Mouse (Mus musculus) megakaryocyte progenitor cell, adult 5-6 weeks (primary cell): ENCODE results near the gene Ccp110. TPM values are rescaled to one million over a fixed set of nuclear protein-coding genes. Genes with fewer than 3 reads are reported as not detected.

ENCODE experiments used
- ATAC-seq: replicated peaks from 2 replicates; pipeline ENCODE4 v1.8.0; 2016; ENCODE audit warnings: mild to moderate bottlenecking, moderate TSS enrichment, inconsistent platforms; ENCODE audit not compliant: poor library complexity
- total RNA-seq, 2 experiments: library from RNA; stranded (forward) in 1 of 2; stranded (reverse) in 1 of 2; fragments of 157-497, 149-512 nt in 1 of 2; fragments of 200-1000 nt in 1 of 2; gene quantifications; 2 replicates each; pipeline versions ENCODE4 v1.2.3 to v1.2.4; 2015 to 2017

The Ccp110 gene
- total RNA-seq (2015) (24.0 and 25.0 TPM in 2 replicates), total RNA-seq (2017) (16.2 and 20.2 TPM in 2 replicates)

DNA sequence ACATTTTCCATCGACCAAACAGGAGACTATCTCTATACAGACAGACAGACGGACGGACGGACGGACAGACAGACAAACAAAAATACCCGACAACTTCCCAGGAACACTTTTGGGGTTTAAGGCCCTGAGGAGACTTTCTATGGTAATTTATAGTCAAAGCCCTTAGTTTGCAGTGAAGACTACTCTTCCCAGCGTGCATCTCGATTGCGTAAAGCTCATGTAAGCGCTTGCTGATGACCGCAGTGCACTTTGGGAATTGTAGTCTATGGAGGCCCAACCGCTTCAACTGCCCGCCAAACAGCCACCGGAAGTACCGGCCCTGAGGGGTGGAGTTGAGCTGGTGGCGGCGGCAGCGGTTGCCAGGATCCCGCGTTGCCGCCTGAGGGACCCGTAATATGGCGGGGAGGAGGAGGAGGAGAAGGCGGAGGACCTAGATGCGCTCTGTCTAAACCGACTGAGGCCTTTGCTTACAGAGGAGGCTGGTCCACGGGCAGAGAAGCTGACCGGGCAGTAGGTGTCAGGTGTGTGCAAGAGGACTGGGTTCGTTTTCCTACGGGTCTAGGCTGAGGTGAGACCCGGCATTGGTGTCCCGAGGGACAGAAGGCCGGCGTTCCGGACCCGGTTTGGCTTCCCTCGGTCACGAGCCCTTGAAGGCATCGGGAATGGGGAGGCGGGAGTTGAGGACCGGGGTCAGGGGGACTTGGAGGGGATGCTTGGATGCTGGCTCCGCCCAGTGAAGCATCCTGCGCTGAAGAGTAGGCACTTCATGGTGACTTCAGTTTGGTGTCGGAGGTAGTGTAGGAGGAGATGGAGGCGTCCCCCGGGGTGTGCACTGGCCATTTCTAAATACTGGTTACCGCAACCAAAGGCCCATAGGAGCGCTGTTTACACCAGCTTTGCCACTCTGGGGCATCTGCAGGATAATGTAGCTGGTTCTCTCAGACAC is at the start of gene Ccp110:
Ccp110 (plus strand) TSS at position 325 of the 946 bp plus-strand sequence.
- peak; percentile 98 for ATAC-seq

DNA sequence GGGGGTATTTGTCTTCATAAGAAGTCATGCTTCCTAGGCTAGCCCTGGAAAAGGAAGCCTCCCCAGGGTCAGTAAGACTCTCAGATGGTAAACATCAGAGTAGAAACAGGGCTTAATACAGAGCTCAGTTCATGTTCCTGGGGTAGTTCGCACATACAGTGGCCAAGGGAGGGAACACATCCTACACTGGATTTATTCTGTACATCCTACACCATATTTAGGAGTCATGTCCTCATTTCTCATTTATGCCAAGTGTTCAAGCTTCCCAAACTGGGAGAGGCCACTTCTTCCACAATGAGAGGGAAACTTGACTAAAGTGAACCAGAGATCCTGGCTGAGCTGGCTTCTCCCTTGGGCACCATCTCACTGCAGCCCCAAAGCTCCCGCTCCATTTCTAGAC is 44.6 kb upstream of the Ccp110 start:
- ATAC-seq, result no peak

DNA sequence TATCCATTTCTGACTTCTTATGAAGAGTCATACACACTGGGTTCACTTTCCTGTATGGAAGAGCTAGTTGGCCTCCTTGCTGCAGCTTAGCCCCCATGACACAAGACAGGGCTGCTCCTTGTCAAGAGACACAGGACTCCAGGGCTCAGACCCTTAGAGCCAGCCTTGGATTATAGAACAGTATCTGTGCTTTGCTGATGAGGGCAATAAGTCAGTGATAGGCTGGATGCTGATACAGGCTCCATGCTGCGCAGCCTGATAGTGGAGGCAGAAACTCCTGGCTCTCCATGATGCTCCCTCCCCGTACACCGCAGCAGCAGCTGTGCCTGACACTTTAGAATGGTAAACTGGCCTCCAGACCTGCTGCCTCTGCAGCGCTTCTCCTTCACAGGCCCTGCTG is 42.2 kb upstream of the Ccp110 start:
- ATAC-seq, result no peak

DNA sequence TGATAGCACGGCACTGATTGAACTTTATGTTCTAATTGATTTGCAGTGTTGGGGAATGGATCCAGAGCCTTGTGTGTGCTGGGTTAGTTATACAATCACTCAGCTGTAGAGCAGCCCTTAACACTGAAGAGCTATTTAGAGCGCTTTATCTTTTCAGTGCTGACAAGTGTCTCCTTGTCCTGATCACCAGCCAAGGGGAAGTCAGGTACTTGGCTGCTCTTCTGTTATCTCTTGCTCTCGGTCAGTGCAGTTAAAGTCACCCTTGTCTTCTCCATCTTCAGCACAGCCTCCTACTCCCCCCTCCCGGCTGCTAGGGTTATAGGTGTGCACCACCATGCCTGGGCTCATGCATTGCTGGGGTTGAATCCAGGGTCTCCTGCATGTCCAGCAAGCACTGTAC is 35.5 kb upstream of the Ccp110 start:
- no peak for ATAC-seq

DNA sequence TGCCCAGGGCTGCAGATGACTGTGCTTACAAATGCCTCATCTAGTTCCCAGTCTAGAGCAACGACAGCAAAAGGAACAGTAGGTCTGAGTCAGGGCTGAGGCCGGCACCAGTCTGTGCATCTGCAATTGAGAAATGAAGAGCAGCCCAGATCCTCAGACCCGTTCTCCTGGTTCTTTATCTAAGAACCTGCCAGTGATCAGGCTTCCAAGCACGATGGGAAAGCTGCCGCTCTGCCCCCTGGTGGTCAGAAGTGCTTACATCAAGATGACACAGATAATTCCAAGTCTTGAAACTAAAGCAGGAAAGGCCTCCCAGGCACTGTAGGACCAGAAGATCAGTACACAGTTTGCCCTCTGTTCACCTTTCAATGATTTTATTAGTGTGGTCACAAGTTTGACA is 24.2 kb upstream of the Ccp110 start:
- peak; percentile 94 for ATAC-seq

DNA sequence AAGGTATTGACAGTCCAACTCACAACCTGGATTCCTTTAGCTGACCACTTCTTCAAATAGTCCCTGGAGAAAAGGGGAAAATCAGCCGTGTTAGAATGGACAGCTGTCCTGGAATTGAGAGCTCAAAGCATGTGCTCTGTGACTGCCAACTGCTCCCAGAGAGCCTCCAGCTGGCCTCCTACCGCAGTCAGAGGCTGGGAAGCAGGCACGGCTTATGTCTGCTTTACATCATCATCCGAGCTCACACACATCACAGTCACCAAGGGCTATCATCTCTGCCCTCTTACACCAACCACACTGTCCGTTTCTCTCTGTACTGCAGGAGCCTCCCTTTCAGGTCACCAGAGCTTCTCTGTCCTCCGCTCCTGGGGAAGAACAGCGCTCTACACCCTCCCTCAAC is 23.3 kb upstream of the Ccp110 start:
- no peak for ATAC-seq

DNA sequence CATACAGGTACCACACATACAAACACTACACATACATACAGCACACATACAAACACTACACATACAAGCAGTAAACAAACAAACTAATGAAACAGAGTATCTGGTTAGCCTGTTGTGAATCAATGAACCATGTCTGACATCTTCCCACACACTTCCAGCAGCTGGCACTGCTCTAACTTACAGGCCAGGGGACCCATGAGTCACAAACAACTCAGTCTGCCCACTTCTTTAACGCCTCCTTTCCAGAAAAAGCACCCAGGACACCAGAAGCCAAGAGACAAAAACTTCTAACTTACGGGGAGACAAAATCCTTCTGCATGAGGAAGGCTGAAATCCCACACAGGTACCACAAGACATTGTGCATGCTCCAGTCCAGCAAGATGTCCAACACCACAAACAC is 21.1 kb upstream of the Ccp110 start:
- ATAC-seq, result no peak

DNA sequence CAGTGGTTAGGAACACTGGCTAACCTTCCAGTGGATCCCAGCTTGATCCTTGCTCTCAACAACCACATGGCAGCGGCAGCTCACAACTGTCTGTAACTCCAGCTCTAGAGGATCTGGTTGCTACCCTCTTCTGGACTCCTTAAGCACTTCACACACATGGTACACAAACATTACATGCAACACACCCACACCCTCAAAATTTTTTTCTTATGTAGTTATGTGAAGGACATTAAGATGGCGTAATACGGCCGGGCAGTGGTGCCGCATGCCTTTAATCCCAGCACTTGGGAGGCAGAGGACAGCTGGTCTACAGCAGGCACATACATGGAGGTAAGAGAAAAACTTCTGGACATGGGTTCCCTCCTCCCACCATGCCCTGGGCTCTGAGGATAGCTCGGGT is 16.2 kb upstream of the Ccp110 start:
- no peak for ATAC-seq

DNA sequence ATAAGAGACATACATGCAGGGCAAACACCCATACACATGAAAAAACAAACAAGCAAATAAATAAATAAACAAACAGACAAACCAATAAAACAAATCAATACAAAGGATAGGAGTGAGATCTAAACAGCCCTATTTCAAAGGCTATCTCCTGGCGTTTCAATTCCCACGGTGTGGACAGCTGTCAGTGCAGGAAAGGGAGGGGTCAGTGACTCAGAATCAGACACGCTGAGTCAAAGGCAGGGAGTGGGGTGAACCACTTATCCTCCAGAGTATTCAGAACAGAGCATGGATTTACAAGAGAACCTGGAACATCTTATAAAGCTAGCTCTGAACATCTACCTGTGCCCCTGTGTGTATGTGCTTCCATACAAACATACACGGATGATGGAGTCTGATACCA is 15.2 kb upstream of the Ccp110 start:
- ATAC-seq, result no peak

DNA sequence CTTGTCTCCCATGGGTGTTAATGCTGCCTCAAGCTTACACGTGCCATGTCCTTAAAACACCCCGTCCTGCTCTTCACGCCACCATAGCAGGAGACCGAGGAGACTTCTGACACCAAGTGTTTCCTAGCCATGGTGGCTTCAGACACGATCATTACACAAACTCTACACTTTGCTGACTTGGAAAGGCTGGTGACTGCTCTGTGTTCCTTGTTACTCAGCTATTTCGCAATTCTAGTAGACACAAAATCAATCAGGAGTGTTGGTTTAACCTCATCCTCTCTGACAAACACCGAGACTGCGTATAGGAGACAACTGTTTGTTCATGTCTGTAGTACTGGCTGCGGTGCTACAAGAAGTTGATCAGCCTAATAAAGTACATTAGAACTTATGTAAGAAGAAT is 13.5 kb upstream of the Ccp110 start:
- ATAC-seq, result peak; percentile 43

DNA sequence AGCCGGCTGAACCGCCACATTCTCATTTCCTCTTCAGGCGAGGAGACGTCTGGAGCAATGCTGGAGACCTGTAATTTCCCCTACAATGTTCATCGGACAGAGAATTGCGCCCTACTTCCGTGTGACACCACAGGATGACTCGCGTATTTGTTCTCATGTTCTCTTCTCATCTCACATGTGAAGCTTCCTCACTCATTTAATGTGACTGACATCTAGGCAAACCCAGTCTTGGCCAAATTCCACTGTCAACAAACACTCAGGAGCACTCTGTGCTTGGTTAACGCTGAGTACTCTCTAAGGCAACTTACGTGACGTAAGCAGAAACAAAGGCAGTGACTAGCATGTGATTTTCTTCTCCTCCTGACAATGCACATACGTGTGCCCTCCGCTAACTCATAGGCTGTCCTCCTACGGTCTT is 9.2 kb upstream of the Ccp110 start:
- peak; percentile 63 for ATAC-seq

DNA sequence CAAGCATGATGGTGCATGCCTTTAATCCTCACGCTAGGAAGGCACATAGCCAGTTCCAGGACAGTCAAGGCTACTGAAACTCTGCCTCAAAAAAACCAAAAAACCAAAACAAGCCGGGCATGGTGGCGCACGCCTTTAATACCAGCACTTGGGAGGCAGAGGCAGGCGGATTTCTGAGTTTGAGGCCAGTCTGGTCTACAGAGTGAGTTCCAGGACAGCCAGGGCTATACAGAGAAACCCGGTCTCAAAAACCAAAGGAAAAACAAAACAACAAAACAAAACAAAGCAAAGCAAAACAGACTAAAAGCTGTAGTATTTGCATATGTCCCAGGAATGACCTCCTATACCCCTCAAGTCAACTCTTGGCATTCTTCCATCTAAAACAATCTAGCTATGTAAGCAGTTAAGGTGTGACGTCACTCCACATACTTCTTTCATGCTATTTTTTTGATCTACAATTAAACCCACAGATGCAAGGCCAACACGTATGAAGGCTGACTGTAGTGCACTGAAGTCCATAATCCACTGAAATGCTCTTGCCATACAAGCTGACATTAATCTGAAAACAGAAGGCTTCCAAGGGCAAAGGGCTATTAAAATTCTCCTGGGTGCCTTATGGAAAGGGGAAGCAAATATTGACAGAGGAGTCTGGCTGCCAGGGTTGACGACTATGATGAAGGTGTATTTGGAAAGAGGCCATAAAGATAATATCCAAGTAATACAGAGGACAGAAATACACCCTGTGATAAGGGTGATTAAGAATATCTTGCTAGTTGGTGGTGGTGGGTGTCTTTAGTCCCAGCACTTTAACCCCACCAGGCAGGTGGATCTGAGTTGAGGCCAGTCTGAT is 8.1 kb upstream of the Ccp110 start:
- no peak for ATAC-seq

DNA sequence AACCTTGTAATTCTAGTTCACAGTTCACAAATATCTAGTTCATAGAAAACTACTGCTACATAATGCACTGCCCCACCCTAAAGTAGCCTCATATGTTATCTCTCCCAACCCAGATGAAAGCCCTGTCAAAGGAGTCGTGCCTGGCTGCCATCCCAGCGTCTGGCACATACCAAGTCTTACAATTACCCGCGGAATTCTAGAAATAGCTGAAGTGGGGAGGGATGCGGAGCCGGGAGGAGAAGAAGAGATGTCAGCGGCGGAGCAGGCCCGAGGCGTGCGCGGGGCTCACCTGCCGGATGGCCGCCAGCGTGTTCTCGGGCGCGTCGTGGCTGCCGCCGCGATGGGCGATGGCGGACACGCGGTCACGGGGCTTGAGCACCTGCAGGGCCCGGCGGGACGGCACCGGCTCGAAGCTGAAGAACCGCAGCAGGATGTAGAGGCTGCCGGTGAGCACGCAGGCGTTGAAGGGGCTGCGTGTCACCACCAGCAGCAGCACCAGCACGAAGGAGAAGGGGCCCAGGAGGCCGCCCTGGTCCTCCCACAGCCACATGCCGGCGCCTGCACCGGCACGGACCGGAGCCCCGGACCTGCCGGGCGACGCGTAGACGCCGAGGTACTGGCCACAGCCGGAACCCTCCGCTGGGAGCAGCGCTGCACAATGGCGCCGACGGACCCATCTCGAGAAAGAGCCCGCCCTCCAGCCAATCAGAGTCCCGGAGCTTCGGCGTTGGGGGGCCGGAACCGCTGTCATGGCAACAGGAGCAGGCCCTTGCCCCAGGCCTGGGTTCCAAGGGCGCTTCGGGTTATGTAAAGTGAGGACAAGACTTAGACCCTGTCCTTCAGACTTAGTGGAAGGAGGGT is 7.0 kb upstream of the Ccp110 start, which contains the start of gene Gde1:
Gde1 (minus strand) TSS at position 678 of the 861 bp plus-strand sequence.
- peak; percentile 79 for ATAC-seq

DNA sequence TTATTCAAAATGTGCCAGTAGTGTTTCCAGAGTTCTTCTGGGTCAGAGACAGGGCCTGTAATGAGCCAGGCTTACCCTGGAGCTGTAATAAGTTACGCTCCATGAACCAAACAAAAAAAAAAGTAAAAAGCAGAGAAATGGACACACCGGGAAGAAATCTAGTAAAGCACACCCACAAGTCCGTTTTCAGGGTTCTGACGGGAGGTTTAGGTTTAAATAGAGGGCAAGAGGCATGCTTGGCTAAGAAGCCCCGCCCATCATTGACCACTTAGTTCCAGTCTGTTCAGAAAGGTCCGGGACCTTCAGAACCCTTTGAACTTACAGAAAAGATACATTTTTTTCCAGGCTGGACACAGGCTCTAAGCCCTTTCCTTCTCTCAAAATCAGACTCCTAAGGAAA is 6.3 kb upstream of the Ccp110 start:
- ATAC-seq, result no peak

DNA sequence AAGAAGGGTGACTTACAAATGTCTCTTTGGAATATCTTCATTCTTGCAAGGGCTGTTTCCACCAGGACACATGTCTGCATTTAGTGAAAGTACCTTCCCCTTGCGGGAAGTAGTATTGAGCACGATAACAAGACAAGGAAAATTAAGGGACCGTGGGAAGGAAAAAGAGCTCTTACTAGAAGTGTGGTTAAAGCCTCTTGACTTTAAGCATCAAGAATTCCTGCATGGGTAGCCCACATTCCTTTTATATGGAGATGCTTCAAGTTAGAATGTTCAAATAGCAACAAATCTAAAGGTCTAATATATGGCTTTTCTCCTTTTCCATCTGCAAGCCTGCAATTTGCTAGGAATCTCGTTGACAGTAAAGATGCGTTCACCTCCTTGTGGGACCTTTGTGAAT is 5.9 kb upstream of the Ccp110 start:
- ATAC-seq, result no peak

DNA sequence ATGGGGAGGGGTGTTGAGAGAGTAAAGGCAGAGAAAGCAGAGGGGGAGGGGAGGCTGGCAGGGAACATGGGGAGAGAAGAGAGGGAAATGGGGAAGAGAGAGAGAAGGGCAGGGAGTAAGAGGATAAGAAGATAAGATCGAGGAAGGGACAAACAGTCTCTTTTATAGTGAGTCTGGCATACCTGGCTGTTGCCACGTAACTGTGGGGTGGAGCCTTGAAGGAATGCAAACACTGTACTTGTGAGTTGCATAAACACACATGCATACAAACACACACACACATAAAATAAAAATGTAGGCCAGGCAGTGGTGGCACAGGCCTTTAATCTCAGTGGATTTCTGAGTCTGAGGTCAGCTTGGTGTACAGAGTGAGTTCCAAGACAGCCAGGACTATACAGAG is 5.1 kb upstream of the Ccp110 start:
- no peak for ATAC-seq

DNA sequence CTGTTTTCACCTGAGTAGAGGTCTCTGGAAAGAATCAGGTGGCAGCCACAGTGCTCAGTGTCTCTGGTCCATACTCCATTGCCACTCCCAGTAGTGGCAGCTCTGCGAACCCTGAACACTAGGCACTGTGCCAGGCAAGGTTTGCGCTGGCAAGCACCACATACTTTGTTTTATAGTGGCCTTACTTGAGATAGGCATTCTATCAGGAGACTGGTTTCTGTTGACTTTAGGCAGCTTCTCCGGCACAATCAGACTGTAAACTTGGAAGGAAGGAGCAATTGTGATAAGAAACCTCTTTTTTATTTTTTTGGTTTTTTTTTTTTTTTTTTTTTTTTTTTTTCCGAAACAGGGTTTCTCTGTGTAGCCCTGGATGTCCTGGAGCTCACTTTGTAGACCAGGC is 4.3 kb upstream of the Ccp110 start:
- peak; percentile 9 for ATAC-seq

DNA sequence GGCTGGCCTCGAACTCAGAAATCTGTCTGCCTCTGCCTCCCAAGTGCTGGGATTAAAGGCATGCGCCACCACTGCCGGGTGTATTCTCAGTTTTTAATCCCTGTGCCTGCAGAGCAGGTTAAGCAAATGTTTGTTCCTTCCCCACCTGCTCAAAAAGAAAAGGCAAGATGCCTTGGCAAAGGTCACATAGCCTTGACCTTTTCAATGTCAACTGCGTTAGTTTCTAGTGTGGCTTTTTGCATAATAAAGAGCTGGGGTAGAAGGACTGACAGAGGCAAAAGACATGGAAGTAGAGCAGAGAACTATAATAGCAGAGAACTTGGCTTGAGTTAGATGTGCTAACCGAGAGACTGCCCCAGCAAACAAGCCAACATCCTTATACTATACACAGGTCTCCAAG is 1.6 kb upstream of the Ccp110 start:
- ATAC-seq, result no peak

DNA sequence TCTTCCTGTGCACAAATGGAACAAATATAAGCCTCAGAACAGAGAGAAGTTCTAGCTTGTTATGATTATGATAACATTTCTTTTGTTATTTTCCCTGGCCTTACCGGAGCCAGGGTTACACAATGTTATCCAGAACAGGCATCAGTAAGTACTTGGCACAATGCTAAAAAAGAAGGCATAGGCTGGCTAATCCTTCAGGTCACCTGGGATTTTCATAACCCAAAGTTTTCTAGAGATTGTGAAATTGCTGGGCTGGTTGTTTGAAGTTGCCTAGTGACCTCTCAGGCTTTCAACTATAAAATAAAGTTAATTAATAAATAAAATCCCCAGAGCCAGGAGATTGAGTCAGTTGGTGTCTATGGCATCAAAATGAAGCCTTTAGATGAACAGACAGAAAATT is 2.5 kb downstream of the Ccp110 start:
- ATAC-seq, result no peak

DNA sequence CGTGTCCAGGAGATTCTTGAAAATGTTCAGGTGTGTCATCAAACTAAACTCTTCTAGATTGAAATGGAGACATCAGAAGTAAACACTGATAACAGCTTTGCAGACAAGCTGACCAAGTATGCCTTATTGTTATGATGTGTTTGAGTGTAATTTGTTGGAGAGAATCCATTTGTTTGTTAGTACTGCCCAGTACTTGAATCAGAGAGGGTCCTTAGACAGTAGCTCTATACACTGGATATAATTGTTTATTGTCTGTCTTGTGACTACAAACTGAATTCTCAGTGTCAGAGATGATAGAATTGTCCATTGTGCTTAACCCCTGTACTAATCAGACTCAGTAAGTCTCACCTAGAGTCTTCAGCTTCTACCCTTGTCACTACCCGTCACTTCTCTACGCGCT is 5.7 kb downstream of the Ccp110 start:
- ATAC-seq, result no peak

DNA sequence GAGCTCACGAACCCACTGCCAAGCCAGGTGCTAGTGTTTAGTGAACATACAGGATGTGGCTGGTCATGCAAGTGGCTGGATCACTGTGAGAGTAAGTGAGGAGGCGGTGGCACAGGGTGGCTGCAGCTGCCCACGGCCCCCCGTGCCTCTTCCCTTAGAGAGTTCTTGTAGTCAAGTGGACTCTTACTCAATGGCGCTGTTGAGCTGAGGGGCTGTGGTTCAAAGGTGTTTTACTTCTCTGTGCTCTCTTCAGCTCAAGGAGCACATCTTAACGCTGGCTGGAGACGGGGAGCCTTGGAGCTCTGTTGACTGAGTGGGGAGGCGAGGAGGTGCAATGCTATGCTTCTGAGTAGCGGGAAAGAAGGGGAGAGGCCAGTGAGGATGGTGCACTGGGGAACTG is 11.6 kb downstream of the Ccp110 start:
- ATAC-seq, result no peak
